Comparison of ENCODE assay signal across 12 mouse cellular contexts in the genomic region with DNA sequence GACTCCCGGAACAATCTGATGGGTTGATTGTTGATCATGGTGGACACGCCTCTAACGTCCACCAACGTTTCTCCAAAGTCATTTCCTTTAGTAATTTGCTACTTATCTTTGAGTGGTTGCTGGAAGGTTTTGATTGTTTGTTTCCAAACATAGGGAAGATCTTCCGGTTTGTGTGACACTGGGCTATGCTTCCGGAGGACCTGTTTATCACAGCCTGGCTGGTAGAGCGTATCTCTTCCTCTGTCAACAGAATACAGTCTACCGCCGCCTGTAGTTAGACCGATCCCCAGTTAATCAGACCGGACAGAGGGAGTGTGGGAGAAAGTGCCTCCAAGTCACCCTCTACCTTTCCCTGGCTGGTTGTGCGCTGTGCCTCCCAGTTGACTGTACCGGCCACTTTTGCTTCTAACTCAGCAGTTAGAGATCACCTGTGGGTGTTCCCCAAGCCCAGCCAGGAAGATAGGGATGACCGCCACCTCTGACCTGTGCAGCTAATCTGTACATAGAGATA.
DNase-seq lines count a peak whose midpoint lies in the region; ATAC-seq and TF ChIP-seq lines count a peak whose summit lies in the region.
"Had no signal": no experiment of that assay in that cellular context is flagged by ENCODE, and none has a peak within 500 bp of the region (broad histone marks: within the 10 kb centered on the region; RNA-seq: fewer than 3 reads in every experiment).

No protein-coding gene starts in this region.

- no peak for TF ChIP-seq POLR2A in heart, adult 2 months (IDR thresholded peaks at IDR 0.05; ENCODE audit: insufficient read depth, low read depth, low read length)
- no peak for TF ChIP-seq POLR2A in cerebellum, adult 2 months (IDR thresholded peaks at IDR 0.05; ENCODE audit: borderline replicate concordance, insufficient read depth, low read length)

- H3K4me1 ChIP-seq in heart, adult 2 months (ENCODE audit: control insufficient read depth, insufficient read depth, low read length), result peaks cover 9% of the 10 kb centered on the region
- H3K4me1 ChIP-seq in brown adipose tissue, adult 24 weeks (ENCODE audit: control insufficient read depth, insufficient read depth, insufficient read length, low read length), result peaks cover 8% of the 10 kb centered on the region; the same call in 1 of the 2 replicates
- peaks cover 32% of the 10 kb centered on the region for H3K4me1 ChIP-seq in liver, embryonic 15.5 days (replicated peaks)
- no peaks in the 10 kb centered on the region for H3K4me1 ChIP-seq in cerebellum, adult 2 months (ENCODE audit: control insufficient read depth, insufficient read depth, low read length)

- no peak for DNase-seq in heart, adult 2 months
- no peak for DNase-seq in heart, postnatal 4 days
- DNase-seq in kidney, adult 8-10 months, result peak; percentile 36 to 39
- DNase-seq in cerebellum, adult 2 months, result no peak
- no peak for DNase-seq in urinary bladder, adult 18-20 months (ENCODE audit: low spot score in 2 of 2)
- DNase-seq in right cerebral cortex, postnatal 4 days, result no peak
- DNase-seq: cerebellum, postnatal 25 days had no signal

- 47% methylated on average over 14 of the region's 14 CpGs for WGBS in heart, adult 2 months
- 35% methylated on average over 14 of the region's 14 CpGs for WGBS in liver, embryonic 15.5 days (ENCODE audit: insufficient replicate concordance)
- WGBS in cerebellum, adult 2 months, result 93% methylated on average over 14 of the region's 14 CpGs

- intact Hi-C loops in heart, adult 2 months (cut with DNase I), result loop anchor here (10.0 kb wide), 1 partner anchor 275 kb away; no protein-coding TSS in a partner anchor

- H3K79me2 ChIP-seq in heart, adult 2 months (replicated peaks; ENCODE audit: control insufficient read depth, insufficient read depth, low read length), result no peaks in the 10 kb centered on the region

- no peak for TF ChIP-seq EP300 in heart, adult 2 months (IDR thresholded peaks at IDR 0.05; ENCODE audit: insufficient read depth, low read depth, low read length)

- H3K4me3 ChIP-seq in heart, adult 2 months, result no peak overlapping the region
- no peak overlapping the region for H3K4me3 ChIP-seq in brown adipose tissue, adult 24 weeks (ENCODE audit: insufficient read depth, low read depth, low read length)
- no peak overlapping the region for H3K4me3 ChIP-seq in liver, embryonic 15.5 days (replicated peaks)
- no peak overlapping the region for H3K4me3 ChIP-seq in cerebellum, adult 2 months (replicated peaks; ENCODE audit: insufficient read depth, low read depth, low read length)
- H3K4me3 ChIP-seq: erythroblast, embryonic 14.5 days had no signal

- peak overlapping the region; percentile 63 for H3K27ac ChIP-seq in heart, adult 2 months
- peak overlapping the region; percentile 80 for H3K27ac ChIP-seq in brown adipose tissue, adult 24 weeks (replicated peaks; ENCODE audit: low read depth, low read length)
- H3K27ac ChIP-seq in liver, embryonic 15.5 days (replicated peaks), result peak overlapping the region; percentile 39
- no peak overlapping the region for H3K27ac ChIP-seq in cerebellum, adult 2 months (ENCODE audit: insufficient read depth, low read length)
- H3K27ac ChIP-seq: hindbrain, postnatal 0 days had no signal

- TF ChIP-seq CTCF in heart, adult 2 months (IDR thresholded peaks at IDR 0.05), result no peak
- TF ChIP-seq CTCF in cerebellum, adult 2 months (IDR thresholded peaks at IDR 0.05; ENCODE audit: borderline replicate concordance, insufficient read depth, low read depth, low read length), result no peak

- H3K4me2 ChIP-seq in liver, embryonic 15.5 days, result peak overlapping the region; percentile 30

- H3K36me3 ChIP-seq in heart, adult 2 months (ENCODE audit: control insufficient read depth, insufficient read depth, low read length), result no peaks in the 10 kb centered on the region
- H3K36me3 ChIP-seq in liver, embryonic 15.5 days (replicated peaks), result no peaks in the 10 kb centered on the region

- H3K27me3 ChIP-seq in heart, adult 2 months (ENCODE audit: control insufficient read depth, insufficient read depth, low read length), result no peaks in the 10 kb centered on the region
- no peaks in the 10 kb centered on the region for H3K27me3 ChIP-seq in liver, embryonic 15.5 days
- H3K27me3 ChIP-seq in cerebellum, adult 2 months (ENCODE audit: control insufficient read depth, insufficient read depth, low read length), result no peaks in the 10 kb centered on the region
- H3K27me3 ChIP-seq: Patski had no signal

- no peak overlapping the region for H3K9ac ChIP-seq in heart, adult 2 months (ENCODE audit: low read depth, low read length)
- no peak overlapping the region for H3K9ac ChIP-seq in liver, embryonic 15.5 days

- peak; percentile 47 for ATAC-seq in liver, embryonic 15.5 days (ENCODE audit: insufficient read depth)
- ATAC-seq: hindbrain, postnatal 0 days had no signal

- H3K9me3 ChIP-seq in liver, embryonic 15.5 days (replicated peaks), result no peaks in the 10 kb centered on the region

Comparison
In these comparisons a context has a peak if more than half of its experiments do, and no peak if none do; other contexts are left out.
1. DNase-seq: peak in kidney, adult 8-10 months (2 of 2); none in heart, adult 2 months (0 of 2), heart, postnatal 4 days (single experiment), cerebellum, adult 2 months (0 of 2), urinary bladder, adult 18-20 months (0 of 2) and right cerebral cortex, postnatal 4 days (single experiment).